Mouse (Mus musculus): Measurements from ENCODE around the gene 2810408A11Rik. TPM values are rescaled to one million over a fixed set of nuclear protein-coding genes. Genes with fewer than 3 reads are reported as not detected.

The 2810408A11Rik gene
- polyA plus RNA-seq, 1 experiment from 2014 or later: 14.7 TPM

GRCm38 (mm10) chr11:69881787-69882670 is 18.8 kb downstream of the 2810408A11Rik start:
- Histone ChIP-seq H3K36me3 (ENCODE audit: control insufficient read depth, insufficient read depth, low read length) (no peaks in the 10 kb centered on the region), H3K27ac (ENCODE audit: low read depth, low read length) (no peak overlapping the region), H3K4me1 (replicated peaks; ENCODE audit: control insufficient read depth, insufficient read depth, low read length) (no peaks in the 10 kb centered on the region; the same call in none of the 2 replicates), H3K4me3 (ENCODE audit: low read depth, low read length) (no peak overlapping the region; the same call in none of the 2 replicates), H3K9ac (ENCODE audit: low read depth, low read length) (peak overlapping the region; percentile 61; the same call in 1 of the 2 replicates), H3K27me3 (ENCODE audit: control insufficient read depth, insufficient read depth, low read length) (no peaks in the 10 kb centered on the region), H3K9me3 (ENCODE audit: control insufficient read depth, low read length) (no peaks in the 10 kb centered on the region), H3K4me2 (replicated peaks; ENCODE audit: low read depth, low read length) (peak overlapping the region; percentile 68)
- DNase-seq (ENCODE audit: low spot score) (no peak), ATAC-seq (ENCODE audit: low FRiP score) (no peak)
- 62% methylated on average over 21 of the region's 21 CpGs for WGBS

GRCm38 (mm10) chr11:69880853-69881603 is 19.8 kb downstream of the 2810408A11Rik start, which contains the start of gene Kctd11:
Gene Kctd11, minus strand, starts transcription at chr11:69881406.
- Histone ChIP-seq H3K4me1 (replicated peaks; ENCODE audit: control insufficient read depth, insufficient read depth, low read length) (no peaks in the 10 kb centered on the region; the same call in none of the 2 replicates), H3K9ac (ENCODE audit: low read depth, low read length) (peak within 1 kb of the TSS; percentile 61), H3K36me3 (ENCODE audit: control insufficient read depth, insufficient read depth, low read length) (no peaks in the 10 kb centered on the region), H3K9me3 (ENCODE audit: control insufficient read depth, low read length) (no peaks in the 10 kb centered on the region), H3K27me3 (ENCODE audit: control insufficient read depth, insufficient read depth, low read length) (no peaks in the 10 kb centered on the region), H3K4me3 (ENCODE audit: low read depth, low read length) (peak within 1 kb of the TSS; percentile 46), H3K4me2 (replicated peaks; ENCODE audit: low read depth, low read length) (peak within 1 kb of the TSS; percentile 68), H3K27ac (ENCODE audit: low read depth, low read length) (peak within 1 kb of the TSS; percentile 67)
- peak; percentile 73 for ATAC-seq (ENCODE audit: low FRiP score)
- WGBS: under 1% methylated on average over 45 of the region's 46 CpGs
- DNase-seq (ENCODE audit: low spot score): peak; percentile 80

DNA sequence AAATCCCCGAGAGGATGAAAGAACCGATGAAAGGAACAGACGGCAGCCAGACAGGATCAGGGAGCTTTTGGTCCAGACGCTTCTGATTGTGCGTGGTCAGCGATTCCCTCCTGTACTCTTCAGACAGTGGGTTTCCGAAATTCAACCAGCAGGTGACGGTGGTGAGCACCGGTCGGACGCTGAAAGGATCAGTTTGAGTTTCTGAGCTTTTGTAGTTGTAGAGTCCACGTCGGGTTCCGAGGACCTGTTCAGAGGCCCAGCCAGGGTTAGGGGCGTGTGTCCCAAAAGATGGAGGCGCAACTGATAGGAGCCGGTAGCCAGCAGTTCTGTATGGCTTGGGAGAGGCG is 20.3 kb downstream of the 2810408A11Rik start:
- WGBS: under 1% methylated on average over 18 of the region's 18 CpGs
- H3K4me1 ChIP-seq (replicated peaks; ENCODE audit: control insufficient read depth, insufficient read depth, low read length): no peaks in the 10 kb centered on the region; the same call in none of the 2 replicates
- peak overlapping the region; percentile 61; the same call in 1 of the 2 replicates for H3K9ac ChIP-seq (ENCODE audit: low read depth, low read length)

GRCm38 (mm10) chr11:69879711-69880110 is 21.1 kb downstream of the 2810408A11Rik start:
- H3K4me2 ChIP-seq (replicated peaks; ENCODE audit: low read depth, low read length): peak overlapping the region; percentile 68
- 58% methylated on average over 15 of the region's 15 CpGs for whole genome bisulfite sequencing
- H3K27me3 ChIP-seq (ENCODE audit: control insufficient read depth, insufficient read depth, low read length): no peaks in the 10 kb centered on the region
- no peaks in the 10 kb centered on the region; the same call in none of the 2 replicates for H3K4me1 ChIP-seq (replicated peaks; ENCODE audit: control insufficient read depth, insufficient read depth, low read length)
- H3K36me3 ChIP-seq (ENCODE audit: control insufficient read depth, insufficient read depth, low read length): no peaks in the 10 kb centered on the region
- H3K27ac ChIP-seq (ENCODE audit: low read depth, low read length): no peak overlapping the region
- DNase-seq (ENCODE audit: low spot score): no peak
- no peak overlapping the region for H3K9ac ChIP-seq (ENCODE audit: low read depth, low read length)
- H3K9me3 ChIP-seq (ENCODE audit: control insufficient read depth, low read length): no peaks in the 10 kb centered on the region
- no peak overlapping the region for H3K4me3 ChIP-seq (ENCODE audit: low read depth, low read length)
- no peak for ATAC-seq (ENCODE audit: low FRiP score)

More for the DNA sequence above, 20.3 kb downstream of the 2810408A11Rik start:
- Histone ChIP-seq H3K36me3 (ENCODE audit: control insufficient read depth, insufficient read depth, low read length) (no peaks in the 10 kb centered on the region), H3K4me2 (replicated peaks; ENCODE audit: low read depth, low read length) (peak overlapping the region; percentile 68), H3K27me3 (ENCODE audit: control insufficient read depth, insufficient read depth, low read length) (no peaks in the 10 kb centered on the region), H3K27ac (ENCODE audit: low read depth, low read length) (peak overlapping the region; percentile 67; the same call in 1 of the 2 replicates), H3K4me3 (ENCODE audit: low read depth, low read length) (peak overlapping the region; percentile 46), H3K9me3 (ENCODE audit: control insufficient read depth, low read length) (no peaks in the 10 kb centered on the region)
- ATAC-seq (ENCODE audit: low FRiP score) (peak; percentile 36; the same call in 1 of the 2 replicates), DNase-seq (ENCODE audit: low spot score) (peak; percentile 72)

- Histone ChIP-seq H3K27ac (ENCODE audit: low read depth, low read length) (no peak overlapping the region), H3K4me1 (replicated peaks; ENCODE audit: control insufficient read depth, insufficient read depth, low read length) (no peaks in the 10 kb centered on the region; the same call in none of the 2 replicates), H3K9me3 (ENCODE audit: control insufficient read depth, low read length) (no peaks in the 10 kb centered on the region), H3K4me2 (replicated peaks; ENCODE audit: low read depth, low read length) (no peak overlapping the region), H3K27me3 (ENCODE audit: control insufficient read depth, insufficient read depth, low read length) (no peaks in the 10 kb centered on the region), H3K9ac (ENCODE audit: low read depth, low read length) (no peak overlapping the region), H3K4me3 (ENCODE audit: low read depth, low read length) (peak overlapping the region; percentile 4; the same call in 1 of the 2 replicates), H3K36me3 (ENCODE audit: control insufficient read depth, insufficient read depth, low read length) (no peaks in the 10 kb centered on the region)
- ATAC-seq (ENCODE audit: low FRiP score) (no peak), DNase-seq (ENCODE audit: low spot score) (no peak)
- 87% methylated on average over 6 of the region's 6 CpGs for WGBS
Measured at GRCm38 (mm10) chr11:69878952-69879351, 21.8 kb downstream of the 2810408A11Rik start.

DNA sequence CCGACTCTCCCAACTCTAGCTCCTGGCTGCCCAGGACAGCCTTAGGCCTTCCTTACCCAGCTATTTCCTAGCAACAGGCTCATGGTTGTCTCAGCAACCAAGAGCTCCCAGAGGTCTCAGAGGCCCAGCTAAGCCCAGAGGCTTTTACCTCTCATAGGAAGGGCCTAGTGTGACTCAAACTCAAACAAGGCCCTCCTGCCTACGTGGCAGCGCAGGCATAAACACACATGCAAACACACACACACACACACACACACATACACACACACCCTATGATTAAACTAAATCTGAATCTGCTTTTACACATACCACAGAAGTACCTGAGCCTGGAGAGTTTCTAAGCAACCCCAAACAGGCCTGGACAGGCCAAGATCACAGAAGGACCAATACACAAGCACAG is 22.4 kb downstream of the 2810408A11Rik start:
- Histone ChIP-seq H3K27me3 (ENCODE audit: control insufficient read depth, insufficient read depth, low read length) (no peaks in the 10 kb centered on the region), H3K36me3 (ENCODE audit: control insufficient read depth, insufficient read depth, low read length) (no peaks in the 10 kb centered on the region), H3K4me1 (replicated peaks; ENCODE audit: control insufficient read depth, insufficient read depth, low read length) (no peaks in the 10 kb centered on the region; the same call in none of the 2 replicates), H3K4me3 (ENCODE audit: low read depth, low read length) (no peak overlapping the region), H3K4me2 (replicated peaks; ENCODE audit: low read depth, low read length) (no peak overlapping the region), H3K9me3 (ENCODE audit: control insufficient read depth, low read length) (no peaks in the 10 kb centered on the region), H3K9ac (ENCODE audit: low read depth, low read length) (no peak overlapping the region), H3K27ac (ENCODE audit: low read depth, low read length) (no peak overlapping the region)
- 80% methylated on average over 3 of the region's 3 CpGs for WGBS
- DNase-seq (ENCODE audit: low spot score): no peak
- no peak for ATAC-seq (ENCODE audit: low FRiP score)

- DNase-seq (ENCODE audit: low spot score) (no peak), ATAC-seq (ENCODE audit: low FRiP score) (no peak)
- Histone ChIP-seq H3K4me3 (ENCODE audit: low read depth, low read length) (peak within 1 kb of the TSS; percentile 4; the same call in 1 of the 2 replicates), H3K9ac (ENCODE audit: low read depth, low read length) (no peak within 1 kb of the TSS), H3K4me1 (replicated peaks; ENCODE audit: control insufficient read depth, insufficient read depth, low read length) (no peaks in the 10 kb centered on the region; the same call in none of the 2 replicates), H3K4me2 (replicated peaks; ENCODE audit: low read depth, low read length) (peak within 1 kb of the TSS; percentile 30; the same call in 1 of the 2 replicates), H3K27ac (ENCODE audit: low read depth, low read length) (no peak within 1 kb of the TSS), H3K36me3 (ENCODE audit: control insufficient read depth, insufficient read depth, low read length) (no peaks in the 10 kb centered on the region), H3K9me3 (ENCODE audit: control insufficient read depth, low read length) (no peaks in the 10 kb centered on the region), H3K27me3 (ENCODE audit: control insufficient read depth, insufficient read depth, low read length) (no peaks in the 10 kb centered on the region)
- WGBS: 93% methylated on average over 11 of the region's 11 CpGs
Measured at GRCm38 (mm10) chr11:69877878-69878277, 22.9 kb downstream of the 2810408A11Rik start, which contains the start of gene Tmem95. Gene Tmem95, minus strand, starts transcription at chr11:69878018.

- H3K9ac ChIP-seq (ENCODE audit: low read depth, low read length): no peak overlapping the region
- DNase-seq (ENCODE audit: low spot score): peak; percentile 88
- H3K4me2 ChIP-seq (replicated peaks; ENCODE audit: low read depth, low read length): peak overlapping the region; percentile 30; the same call in 1 of the 2 replicates
- 3% methylated on average over 12 of the region's 12 CpGs for WGBS
- H3K4me1 ChIP-seq (replicated peaks; ENCODE audit: control insufficient read depth, insufficient read depth, low read length): no peaks in the 10 kb centered on the region; the same call in none of the 2 replicates
- H3K4me3 ChIP-seq (ENCODE audit: low read depth, low read length): no peak overlapping the region
- no peaks in the 10 kb centered on the region for H3K9me3 ChIP-seq (ENCODE audit: control insufficient read depth, low read length)
- ATAC-seq (ENCODE audit: low FRiP score): peak; percentile 31; the same call in 1 of the 2 replicates
- H3K27me3 ChIP-seq (ENCODE audit: control insufficient read depth, insufficient read depth, low read length): no peaks in the 10 kb centered on the region
- H3K27ac ChIP-seq (ENCODE audit: low read depth, low read length): no peak overlapping the region
- H3K36me3 ChIP-seq (ENCODE audit: control insufficient read depth, insufficient read depth, low read length): no peaks in the 10 kb centered on the region
Measured at GRCm38 (mm10) chr11:69876867-69877266, 23.9 kb downstream of the 2810408A11Rik start.
